Mouse (Mus musculus) monocyte, adult 5-6 weeks (primary cell): ENCODE results near the gene Cand1. TPM values are rescaled to one million over a fixed set of nuclear protein-coding genes. Genes with fewer than 3 reads are reported as not detected.

Experiments used
- ATAC-seq: fragments of 153-309, 156-312 bp; replicated peaks from 2 replicates; pipeline ENCODE4 v1.8.0; 2017; ENCODE audit warnings: mild to moderate bottlenecking; ENCODE audit not compliant: low TSS enrichment, insufficient number of reproducible peaks, severe bottlenecking, poor library complexity, low FRiP score
- total RNA-seq: library from RNA; stranded (forward); fragments of 200-1000, 200-491, 200-594 nt; gene quantifications from 3 replicates; pipeline ENCODE4 v1.2.3, GENCODE M21; 2017

Cand1 gene
- total RNA-seq, 1 experiment from 2014 or later, result 19.1 TPM

DNA sequence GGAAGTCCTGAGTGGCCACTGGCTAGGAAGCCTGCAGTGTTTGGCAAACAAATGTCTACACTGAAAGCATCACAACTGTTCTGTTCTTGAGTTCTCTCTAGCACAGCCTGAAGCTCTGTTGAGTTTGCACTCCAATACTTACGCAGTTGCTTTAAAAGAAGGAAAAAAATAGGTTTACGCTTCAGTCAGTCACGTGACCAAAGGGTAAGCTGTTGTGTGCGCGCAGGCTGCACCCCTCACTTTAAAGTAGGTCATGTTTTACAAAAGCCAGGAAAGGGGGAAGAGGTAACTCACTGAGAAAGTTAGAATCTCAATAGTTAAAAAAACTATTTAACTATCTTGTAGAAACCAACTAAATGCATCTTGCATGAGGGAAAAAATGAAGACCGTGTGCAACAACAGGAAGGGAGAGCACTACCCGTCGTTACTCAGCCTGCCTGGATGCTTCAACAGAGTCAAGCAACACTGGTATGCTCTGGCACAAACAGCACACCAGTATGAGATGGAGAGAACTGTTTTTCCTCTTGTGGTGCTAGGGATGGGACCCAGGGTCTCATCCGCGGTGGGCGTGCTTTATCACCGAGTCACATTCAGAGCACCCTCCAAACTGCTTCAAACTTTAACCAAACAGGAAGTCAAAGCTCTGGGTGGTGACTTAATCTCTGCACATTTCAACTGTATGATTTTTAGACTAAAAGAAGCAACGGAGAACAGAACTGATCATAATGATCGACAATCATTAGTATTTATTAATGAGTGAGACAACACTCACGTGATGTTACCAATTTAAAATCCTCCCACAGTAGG, 21.4 kb downstream of the Cand1 start:
- no peak for ATAC-seq

DNA sequence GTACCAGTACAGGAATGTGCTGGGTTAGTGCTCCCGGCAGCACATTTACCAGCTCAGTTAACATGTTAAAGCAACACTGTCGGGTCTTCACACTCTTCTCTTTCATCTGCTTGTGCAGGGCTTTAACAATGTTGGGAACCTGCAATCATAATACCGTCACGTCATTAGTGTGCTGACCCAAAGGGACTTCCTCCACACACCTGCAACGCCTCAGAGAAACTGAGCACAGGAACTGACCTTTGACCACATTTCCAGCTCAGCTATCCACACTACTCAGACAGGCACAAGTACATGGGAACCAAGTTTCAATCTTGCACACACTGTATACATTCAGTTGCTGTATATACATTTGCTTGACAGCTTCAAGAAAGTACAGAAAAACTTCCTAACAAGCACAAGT, 27.4 kb downstream of the Cand1 start:
- no peak for ATAC-seq

- no peak for ATAC-seq
Observed at GRCm38 (mm10) chr10:119211251-119211650, 28.6 kb downstream of the Cand1 start.

GRCm38 (mm10) chr10:119206309-119206932, 33.4 kb downstream of the Cand1 start:
- no peak for ATAC-seq

DNA sequence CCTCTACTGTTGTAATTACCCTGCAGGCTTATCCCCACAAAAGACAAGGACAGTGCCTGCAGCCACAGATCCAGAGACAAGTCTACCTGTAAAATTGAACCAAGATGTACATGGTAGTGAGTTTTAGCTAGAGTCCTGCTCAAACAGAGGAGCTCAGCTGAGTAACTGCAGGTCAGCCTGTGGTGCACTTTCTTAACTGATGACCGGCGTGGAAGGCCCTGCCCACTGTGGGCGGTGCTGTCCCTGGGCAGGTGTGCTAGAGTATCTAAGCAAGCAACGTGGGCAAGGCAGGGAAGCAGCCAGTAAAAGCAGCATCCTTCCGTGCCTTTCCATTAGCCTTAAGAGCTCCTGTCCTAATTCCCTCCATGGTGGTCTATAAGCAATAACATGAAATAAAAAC, 34.6 kb downstream of the Cand1 start:
- ATAC-seq, result no peak

- no peak for ATAC-seq
Observed at GRCm38 (mm10) chr10:119204334-119204946, 35.4 kb downstream of the Cand1 start.

DNA sequence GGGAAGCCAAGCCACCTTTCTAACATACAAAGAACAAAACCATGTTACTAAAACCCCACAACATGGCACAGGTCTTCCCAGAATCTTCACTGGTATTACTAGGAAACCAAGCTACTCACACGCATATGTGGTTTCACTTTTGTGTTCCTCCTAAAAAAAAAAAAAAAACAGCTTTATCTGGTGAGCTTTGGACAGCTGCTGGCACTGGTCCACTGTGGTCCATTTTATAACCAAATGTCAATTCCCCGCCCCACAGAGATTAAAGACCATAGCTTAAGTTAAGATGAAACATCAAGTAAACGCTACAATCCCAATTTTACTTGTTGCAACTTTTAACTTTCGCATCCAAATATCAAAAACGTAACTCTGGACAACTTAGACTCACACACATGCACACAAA, 40.0 kb downstream of the Cand1 start:
- no peak for ATAC-seq

DNA sequence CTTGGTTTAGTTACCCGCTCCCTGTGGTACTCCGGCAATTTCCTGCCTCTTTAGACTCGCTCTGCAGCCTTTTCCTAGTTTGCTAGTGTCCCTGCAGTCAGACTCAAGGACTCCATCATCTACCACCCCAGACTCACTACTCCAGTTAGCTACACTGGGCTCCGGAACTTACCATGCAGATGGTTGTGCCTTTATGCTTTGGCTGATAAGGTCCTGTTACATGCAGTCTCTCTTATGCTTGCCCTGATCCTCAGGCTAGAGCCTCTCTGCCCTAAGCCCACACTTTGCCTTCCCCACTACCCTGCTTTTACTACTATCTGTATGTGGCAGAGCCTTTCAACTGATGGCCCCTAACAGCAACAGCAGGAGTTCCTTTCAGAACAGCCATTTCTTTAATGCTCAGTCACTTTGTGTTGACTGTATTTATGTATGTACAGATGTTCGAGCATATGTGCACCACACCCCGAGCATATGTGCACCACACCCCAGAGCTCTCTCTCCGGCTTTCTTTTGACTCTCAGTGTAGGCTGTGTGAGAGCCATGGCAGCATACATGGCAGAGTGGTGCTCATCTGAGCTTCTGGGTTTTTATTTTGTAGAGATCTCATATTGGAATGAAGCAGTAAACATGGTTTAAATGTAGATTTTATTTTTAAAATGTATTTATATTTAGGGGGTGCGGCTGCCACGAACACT, 41.5 kb downstream of the Cand1 start:
- ATAC-seq, result no peak

- no peak for ATAC-seq
Observed at GRCm38 (mm10) chr10:119197621-119198150, 42.2 kb downstream of the Cand1 start.

DNA sequence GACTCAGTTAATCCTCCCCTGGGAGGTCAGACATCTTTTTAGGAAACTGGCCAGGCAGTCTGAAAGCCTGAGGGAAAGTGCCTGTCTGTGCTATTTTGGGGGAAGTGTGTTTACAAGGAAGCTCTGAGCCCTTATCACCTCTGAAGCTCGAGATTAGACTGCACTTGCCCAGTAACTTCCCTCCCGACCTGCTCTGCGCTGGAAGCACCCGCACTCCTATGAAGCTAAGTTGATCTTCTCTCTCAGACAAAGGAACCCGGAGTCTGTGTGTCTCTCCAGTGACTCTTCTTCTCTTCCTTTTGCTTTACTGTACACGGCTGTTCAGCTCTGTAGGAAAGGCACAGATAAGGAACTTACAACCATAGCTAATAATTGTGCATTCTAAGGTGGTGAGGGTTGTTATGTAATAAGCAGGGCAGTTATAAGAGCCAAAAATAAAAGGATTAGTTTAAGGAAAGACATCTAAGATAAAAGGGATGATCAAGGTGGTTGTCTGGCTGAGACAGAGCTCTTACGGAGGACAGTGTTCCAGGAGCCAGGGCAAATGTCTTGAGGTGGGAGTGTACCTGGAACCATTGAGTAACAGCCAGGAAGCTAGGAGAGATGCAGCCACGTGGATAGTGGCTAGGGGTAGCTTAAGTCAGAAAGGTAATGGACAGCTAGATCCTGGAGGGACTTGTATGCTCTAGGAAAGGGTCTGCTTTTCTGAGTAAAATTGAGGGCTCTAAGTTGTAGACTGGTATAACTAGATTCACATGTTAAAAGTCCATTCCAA, 47.1 kb downstream of the Cand1 start:
- no peak for ATAC-seq

DNA sequence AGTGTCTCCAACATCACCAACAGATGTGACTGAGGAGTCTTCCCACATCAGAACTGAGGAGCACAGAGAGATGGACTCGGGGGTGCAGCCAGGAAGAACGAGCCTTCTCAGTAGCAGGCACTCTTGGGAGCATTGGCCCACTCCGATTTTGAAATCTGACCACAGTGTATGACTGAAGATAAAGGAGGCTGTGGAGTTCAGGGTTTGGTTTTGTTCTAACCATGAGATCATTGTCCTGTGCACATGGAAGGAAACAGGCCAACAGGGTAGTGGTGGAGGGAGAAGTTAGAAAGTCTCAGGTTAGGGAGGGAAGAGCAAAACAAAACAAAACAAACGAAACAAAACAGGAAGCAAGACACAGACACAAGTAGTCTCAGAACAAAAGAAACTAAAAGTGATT, 52.1 kb downstream of the Cand1 start:
- ATAC-seq, result no peak

DNA sequence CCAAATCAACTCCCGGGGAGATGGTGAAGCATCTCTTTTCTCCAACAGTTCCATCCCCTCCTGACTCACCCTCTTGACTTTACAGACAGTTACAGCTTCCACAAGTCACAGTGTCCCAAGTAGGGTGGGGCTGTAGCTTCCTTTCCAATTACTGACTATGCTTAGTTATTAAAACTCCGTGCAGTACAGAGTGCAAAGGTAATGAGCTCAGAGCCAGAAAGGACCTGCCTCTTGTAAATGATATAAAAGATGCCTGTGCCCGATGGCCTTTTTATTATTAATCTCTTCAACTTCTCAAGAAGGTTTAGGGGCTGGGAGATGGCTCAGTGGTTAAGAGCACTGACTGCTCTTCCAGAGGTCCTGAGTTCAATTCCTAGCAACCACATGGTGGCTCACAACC, 70.2 kb downstream of the Cand1 start:
- no peak for ATAC-seq

DNA sequence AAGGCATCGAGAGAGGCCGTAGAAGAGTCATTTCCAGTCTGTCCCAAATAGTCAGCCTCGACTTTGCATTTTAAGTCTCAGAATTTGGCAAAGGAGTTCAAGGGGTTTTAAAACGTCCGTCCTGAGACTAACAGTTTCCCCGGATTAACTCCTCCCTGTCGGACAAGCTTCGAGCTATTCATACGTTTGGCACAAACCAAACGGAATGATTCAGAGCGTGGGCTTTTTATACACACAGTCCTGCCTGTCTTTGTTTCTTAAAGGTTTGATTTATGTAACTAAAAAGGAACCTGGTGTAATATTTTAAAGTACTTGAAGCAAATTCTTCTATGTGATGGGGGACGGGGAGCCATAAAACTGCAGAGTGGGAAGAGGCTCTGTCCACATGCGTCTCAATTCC, 70.6 kb downstream of the Cand1 start:
- ATAC-seq, result no peak

DNA sequence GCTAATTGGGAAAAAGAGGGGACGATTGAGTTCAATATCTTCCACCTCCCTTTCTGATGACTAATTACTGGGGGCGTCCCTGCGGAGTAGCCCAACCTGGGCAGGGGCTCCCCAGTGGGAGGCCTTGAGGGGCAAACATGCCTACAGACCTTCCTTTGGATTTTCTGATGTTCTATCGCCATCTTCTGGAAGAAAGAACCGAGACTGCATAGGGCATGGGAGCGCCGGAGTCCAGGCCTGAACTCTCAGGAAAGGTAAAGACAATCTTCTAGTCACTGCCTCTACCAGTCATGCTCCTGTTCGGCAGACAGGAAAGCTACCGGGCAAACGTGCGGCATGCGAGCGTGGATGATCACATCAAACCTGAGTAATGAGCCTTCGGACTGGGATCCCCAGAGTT, 71.1 kb downstream of the Cand1 start:
- ATAC-seq, result no peak

DNA sequence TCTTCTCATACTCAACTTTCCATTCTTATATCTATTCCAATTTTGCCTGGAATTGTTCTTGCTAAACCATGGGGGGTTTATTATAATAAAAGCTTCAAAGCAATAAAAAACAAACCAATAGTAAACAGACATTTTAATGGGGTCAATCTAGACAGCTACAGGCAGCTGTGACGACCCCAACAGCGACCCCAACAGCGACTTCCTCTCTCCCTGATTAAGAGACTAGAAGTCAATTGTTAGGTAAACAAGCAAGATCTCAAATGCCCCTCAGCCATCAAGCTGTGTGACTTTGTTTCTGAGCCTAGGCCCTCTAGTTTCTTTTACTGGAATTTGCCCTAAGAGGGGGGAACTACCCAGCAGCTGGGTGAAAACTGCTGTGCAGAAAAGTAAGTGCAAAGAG, 72.0 kb downstream of the Cand1 start:
- no peak for ATAC-seq

DNA sequence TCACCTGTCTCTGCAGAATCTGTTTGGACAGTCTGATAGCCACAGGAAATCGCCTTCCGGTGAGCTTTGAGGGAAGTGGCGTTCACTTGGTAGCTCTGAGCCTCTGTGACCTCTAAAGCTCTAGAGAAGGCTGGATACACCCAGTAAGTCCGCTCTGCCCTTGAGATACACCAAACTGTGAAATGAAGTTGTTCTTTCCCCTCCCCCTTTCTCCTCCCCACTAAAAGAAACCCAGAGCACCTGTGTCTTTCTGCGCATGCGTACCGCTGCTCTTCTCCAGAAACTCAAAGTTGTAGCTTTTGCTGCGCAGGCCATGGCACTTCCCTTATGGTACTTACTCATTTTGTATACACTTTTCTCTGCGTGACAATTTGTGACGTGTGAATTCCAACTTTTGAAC, 74.8 kb downstream of the Cand1 start:
- no peak for ATAC-seq

DNA sequence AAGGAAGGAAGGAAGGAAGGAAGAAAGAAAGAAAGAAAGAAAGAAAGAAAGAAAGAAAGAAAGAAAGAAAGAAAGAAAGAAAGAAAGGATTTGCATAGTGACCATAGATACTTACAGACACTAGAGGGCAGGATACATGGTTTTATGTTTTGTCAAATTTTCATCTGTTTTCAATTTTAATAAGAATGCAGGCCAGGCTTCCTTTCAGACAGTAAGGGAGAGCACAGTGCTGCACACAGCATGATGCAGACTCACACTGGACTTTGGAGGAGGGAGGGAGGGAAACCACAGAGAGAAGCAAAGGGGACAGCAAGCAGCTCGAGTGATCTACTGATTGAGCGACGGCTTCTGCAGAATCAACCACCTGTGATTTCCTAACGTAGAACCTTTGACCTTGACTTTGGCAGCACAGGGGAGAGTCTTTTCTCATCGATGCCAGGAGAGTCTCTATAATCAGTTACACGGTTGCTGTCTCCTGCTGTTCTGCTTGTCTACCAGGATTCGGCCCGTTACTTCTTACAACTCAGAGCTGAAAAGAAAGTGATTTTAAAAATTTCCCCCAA, 78.0 kb downstream of the Cand1 start:
- ATAC-seq, result no peak

DNA sequence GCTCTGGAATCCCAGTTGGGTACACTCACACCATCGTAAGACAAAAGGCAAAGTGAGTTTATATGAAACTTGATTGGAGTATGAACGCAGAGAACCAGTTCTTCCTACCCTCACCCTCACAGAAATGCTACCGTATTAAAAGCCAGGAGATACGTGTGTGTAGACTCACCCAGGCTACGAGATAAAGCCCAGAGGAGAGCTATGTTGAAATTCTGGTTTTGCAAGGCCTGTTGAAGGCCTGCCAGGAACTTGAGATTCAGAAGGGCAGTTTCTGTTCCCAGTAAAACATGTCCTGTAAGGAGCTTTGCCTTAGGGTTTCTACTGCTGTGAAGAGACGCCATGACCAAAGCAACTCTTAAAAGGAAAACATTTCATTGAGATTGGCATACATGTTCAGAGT, 79.7 kb downstream of the Cand1 start:
- no peak for ATAC-seq
